Mouse (Mus musculus) neural tube, embryonic 11.5 days (tissue): ENCODE results near the gene Wnt3a. TPM values are rescaled to one million over a fixed set of nuclear protein-coding genes. Genes with fewer than 3 reads are reported as not detected.

Source experiments
- ATAC-seq: fragments of 200-750 bp; cut with Nextera tagmentation; 2 replicates; pipeline ENCODE4 v1.8.0; 2017; ENCODE audit warnings: moderate number of reproducible peaks, mild to moderate bottlenecking, moderate TSS enrichment, moderate library complexity; ENCODE audit not compliant: insufficient read depth, low FRiP score, low TSS enrichment
- DNase-seq: peaks from one replicate; pipeline ENCODE4 v3.0.0-alpha.2; 2015; ENCODE audit warnings: low spot score
- H3K27ac ChIP-seq: fragments of 300-500 bp; sonication (generic); 2 replicates; pipeline ENCODE4 v1.5.1; 2014; ENCODE audit warnings: low read depth, mild to moderate bottlenecking, low read length
- H3K27me3 ChIP-seq: fragments of 300-500 bp; sonication (generic); 2 replicates; pipeline ENCODE4 v1.6.1; 2014; ENCODE audit warnings: mild to moderate bottlenecking, low read length, mixed read lengths; ENCODE audit not compliant: control insufficient read depth, insufficient read depth
- H3K36me3 ChIP-seq: fragments of 300-500 bp; sonication (generic); 2 replicates; pipeline ENCODE4 v1.6.1; 2014; ENCODE audit warnings: mild to moderate bottlenecking, low read length, moderate library complexity, mixed read lengths; ENCODE audit not compliant: control insufficient read depth, insufficient read depth
- H3K4me1 ChIP-seq: fragments of 300-500 bp; sonication (generic); 2 replicates; pipeline ENCODE4 v1.6.1; 2014; ENCODE audit warnings: low read length, mixed read lengths; ENCODE audit not compliant: control insufficient read depth, insufficient read depth
- H3K4me2 ChIP-seq: fragments of 300-500 bp; sonication (generic); 2 replicates; pipeline ENCODE4 v1.6.1; 2014; ENCODE audit warnings: low read depth, mild to moderate bottlenecking, moderate library complexity
- H3K4me3 ChIP-seq: fragments of 300-500 bp; sonication (generic); 2 replicates; pipeline ENCODE4 v1.5.1; 2014; ENCODE audit warnings: low read depth, low read length
- H3K9ac ChIP-seq: fragments of 300-500 bp; sonication (generic); 2 replicates; pipeline ENCODE4 v1.6.1; 2014; ENCODE audit warnings: mild to moderate bottlenecking, low read length
- H3K9me3 ChIP-seq: fragments of 300-500 bp; sonication (generic); 2 replicates; pipeline ENCODE4 v1.6.1; 2016; ENCODE audit warnings: low read length; ENCODE audit not compliant: control insufficient read depth
- WGBS: fragments of 180-500 bp; shearing (Covaris S2); extraction: QIAGEN DNeasy Blood & Tissue Kit; methylation state at CpG from one replicate; pipeline ENCODE4 v1.1.7; 2014; 5-methylcytosine and 5-hydroxymethylcytosine counted together
- polyA plus RNA-seq: library from polyadenylated mRNA; unstranded; fragments of >200 nt; fragmentation: Nextera tagmentation; extraction: Ambion mirVana; gene quantifications from 2 replicates; pipeline ENCODE4 v1.2.1, GENCODE M21; 2014

Wnt3a gene
- polyA plus RNA-seq, 1 experiment from 2014 or later: 3.3 TPM

- Histone ChIP-seq H3K27me3 (peaks cover 8% of the 10 kb centered on the region), H3K27ac (no peak overlapping the region)
These were observed 28.2 kb downstream of the Wnt3a start for GRCm38 (mm10) chr11:59262308-59262707.

GRCm38 (mm10) chr11:59260706-59261493, 29.7 kb downstream of the Wnt3a start:
- DNase-seq (no peak), ATAC-seq (no peak)
- no peaks in the 10 kb centered on the region for H3K36me3 ChIP-seq
- H3K4me1 ChIP-seq: peaks cover 12% of the 10 kb centered on the region
- no peaks in the 10 kb centered on the region for H3K9me3 ChIP-seq
- WGBS: 84% methylated on average over 10 of the region's 10 CpGs
- no peak overlapping the region for H3K27ac ChIP-seq
- H3K4me3 ChIP-seq: no peak overlapping the region
- H3K4me2 ChIP-seq: no peak overlapping the region
- H3K9ac ChIP-seq: no peak overlapping the region
- peaks cover 6% of the 10 kb centered on the region for H3K27me3 ChIP-seq

More at GRCm38 (mm10) chr11:59262308-59262707, 28.2 kb downstream of the Wnt3a start:
- DNase-seq (no peak), ATAC-seq (no peak)
- Histone ChIP-seq H3K9me3 (no peaks in the 10 kb centered on the region), H3K36me3 (no peaks in the 10 kb centered on the region), H3K4me2 (no peak overlapping the region), H3K4me1 (peaks cover 12% of the 10 kb centered on the region), H3K9ac (no peak overlapping the region), H3K4me3 (no peak overlapping the region)

- ATAC-seq: no peak
- WGBS: 89% methylated on average over 7 of the region's 7 CpGs
- H3K36me3 ChIP-seq: no peaks in the 10 kb centered on the region
- H3K27me3 ChIP-seq: peaks cover 4% of the 10 kb centered on the region
- no peak overlapping the region for H3K9ac ChIP-seq
- no peak overlapping the region for H3K27ac ChIP-seq
- no peak overlapping the region for H3K4me3 ChIP-seq
- H3K4me2 ChIP-seq: no peak overlapping the region
- no peak for DNase-seq
- H3K9me3 ChIP-seq: no peaks in the 10 kb centered on the region
- H3K4me1 ChIP-seq: peaks cover 4% of the 10 kb centered on the region
These were observed 30.9 kb downstream of the Wnt3a start for GRCm38 (mm10) chr11:59259647-59260046.

GRCm38 (mm10) chr11:59248101-59248500, 42.5 kb downstream of the Wnt3a start:
- Histone ChIP-seq H3K4me1 (no peaks in the 10 kb centered on the region), H3K4me2 (no peak overlapping the region), H3K9ac (no peak overlapping the region), H3K27ac (no peak overlapping the region), H3K27me3 (no peaks in the 10 kb centered on the region; the same call in 1 of the 2 replicates), H3K4me3 (no peak overlapping the region), H3K36me3 (no peaks in the 10 kb centered on the region), H3K9me3 (no peaks in the 10 kb centered on the region)
- no peak for DNase-seq
- 70% methylated on average over 10 of the region's 10 CpGs for WGBS
- ATAC-seq: no peak

DNA sequence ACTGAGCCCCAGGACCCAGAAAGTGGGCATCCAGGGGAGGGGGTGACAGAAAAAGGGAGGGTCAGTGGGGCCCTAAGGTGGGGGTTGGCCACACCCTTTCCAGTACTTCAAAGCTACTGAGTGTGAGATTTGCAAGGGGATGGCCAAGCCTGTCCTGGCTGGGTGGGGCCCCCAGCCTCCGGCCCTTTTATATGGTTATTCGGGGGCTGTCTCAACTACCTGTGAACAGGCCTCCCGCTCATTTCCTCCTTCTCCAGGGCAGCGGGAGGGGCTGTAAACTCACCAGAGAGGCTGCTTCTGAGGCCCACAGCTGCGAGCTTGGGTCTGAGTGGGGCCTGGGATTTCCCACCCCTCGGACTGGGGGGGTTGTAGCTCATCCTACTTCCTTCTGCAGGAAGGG, 46.7 kb downstream of the Wnt3a start:
- Histone ChIP-seq H3K4me1 (no peaks in the 10 kb centered on the region), H3K9me3 (no peaks in the 10 kb centered on the region), H3K4me2 (no peak overlapping the region), H3K9ac (no peak overlapping the region), H3K27ac (no peak overlapping the region), H3K4me3 (no peak overlapping the region), H3K27me3 (peaks cover 4% of the 10 kb centered on the region; the same call in 1 of the 2 replicates), H3K36me3 (no peaks in the 10 kb centered on the region)
- WGBS: 12% methylated on average over 6 of the region's 6 CpGs
- no peak for ATAC-seq
- DNase-seq: no peak

- no peak overlapping the region for H3K4me2 ChIP-seq
These were observed 48.7 kb downstream of the Wnt3a start for GRCm38 (mm10) chr11:59241841-59242240.

GRCm38 (mm10) chr11:59239796-59240195, 50.8 kb downstream of the Wnt3a start:
- Histone ChIP-seq H3K9me3 (no peaks in the 10 kb centered on the region), H3K27ac (no peak overlapping the region), H3K4me2 (no peak overlapping the region), H3K4me3 (no peak overlapping the region), H3K27me3 (peaks cover 6% of the 10 kb centered on the region), H3K36me3 (no peaks in the 10 kb centered on the region), H3K4me1 (no peaks in the 10 kb centered on the region), H3K9ac (no peak overlapping the region; the same call in 1 of the 2 replicates)
- ATAC-seq (no peak), DNase-seq (no peak)
- WGBS: 80% methylated on average over 4 of the region's 4 CpGs

More at GRCm38 (mm10) chr11:59241841-59242240, 48.7 kb downstream of the Wnt3a start:
- Histone ChIP-seq H3K9ac (no peak overlapping the region), H3K27me3 (peaks cover 6% of the 10 kb centered on the region), H3K36me3 (no peaks in the 10 kb centered on the region), H3K4me1 (no peaks in the 10 kb centered on the region), H3K4me3 (no peak overlapping the region), H3K9me3 (no peaks in the 10 kb centered on the region), H3K27ac (no peak overlapping the region)
- 30% methylated on average over 3 of the region's 3 CpGs for WGBS
- ATAC-seq: no peak
- DNase-seq: no peak

DNA sequence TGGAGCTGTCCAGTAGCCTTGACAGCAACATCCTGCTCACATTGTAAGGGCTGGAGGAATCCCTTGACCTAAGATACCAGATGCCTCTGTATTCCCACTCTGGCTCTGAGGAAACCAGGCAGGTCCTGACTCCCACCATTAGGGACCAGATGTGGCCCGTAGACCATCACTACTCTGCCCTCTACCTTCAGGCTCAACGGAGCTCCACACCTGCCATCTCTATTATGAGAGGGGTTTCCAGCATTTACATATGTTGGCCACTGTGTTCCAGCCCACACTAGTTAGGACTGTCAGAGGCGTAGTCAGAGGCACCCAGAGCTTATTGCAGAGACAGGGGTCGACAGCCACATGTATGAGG, 51.1 kb downstream of the Wnt3a start:
- Histone ChIP-seq H3K36me3 (no peaks in the 10 kb centered on the region), H3K9ac (no peak overlapping the region), H3K27me3 (peaks cover 6% of the 10 kb centered on the region), H3K4me1 (no peaks in the 10 kb centered on the region), H3K4me3 (no peak overlapping the region), H3K27ac (no peak overlapping the region), H3K4me2 (no peak overlapping the region), H3K9me3 (no peaks in the 10 kb centered on the region)
- ATAC-seq (no peak), DNase-seq (no peak)
- WGBS: 58% methylated on average over 4 of the region's 4 CpGs
